Mouse (Mus musculus) liver, postnatal 0 days (tissue): ENCODE measurements around the gene Dtd1.

Experiments
- CTCF ChIP-seq: sonication (generic); IDR thresholded peaks from 2 replicates; pipeline ENCODE4 v1.5.1; 2016; ENCODE audit warnings: antibody characterized with exemption, low read depth
- EP300 ChIP-seq: IDR thresholded peaks from 2 replicates; pipeline ENCODE4 v1.6.1; 2016; ENCODE audit warnings: antibody characterized with exemption, low read depth, mild to moderate bottlenecking

DNA sequence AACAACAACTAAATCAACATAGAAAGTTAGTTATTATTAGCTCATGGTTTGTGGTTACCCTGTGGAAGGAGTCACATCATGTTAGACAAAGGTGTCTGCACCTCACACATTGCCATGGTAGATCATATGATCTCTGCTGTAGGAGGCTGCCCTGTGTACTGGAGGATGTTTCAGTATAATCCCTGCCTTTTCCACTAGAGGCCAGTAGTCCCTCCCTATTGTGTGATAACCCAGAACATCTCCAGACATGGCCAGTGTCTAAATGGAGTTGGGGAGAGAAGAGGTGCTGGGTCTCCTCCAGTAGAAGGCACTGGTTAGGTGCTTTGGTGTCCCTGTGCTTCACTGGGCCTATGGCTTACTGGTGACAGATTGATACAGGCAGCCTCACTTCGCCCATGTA is 125.0 kb downstream of the Dtd1 start:
- peak; percentile 55 for TF ChIP-seq CTCF
- TF ChIP-seq EP300 = no peak
